Mouse (Mus musculus): ENCODE measurements around the gene Rabl6. TPM values are rescaled to one million over a fixed set of nuclear protein-coding genes. Genes with fewer than 3 reads are reported as not detected.
"Not testable (repeated sequence)": the region's sequence is repeated elsewhere in the genome, so short reads cannot be mapped to it uniquely, and the experiment has no call there.

The Rabl6 gene
- polyA plus RNA-seq, 1 experiment from 2014 or later = 75.9 TPM

DNA sequence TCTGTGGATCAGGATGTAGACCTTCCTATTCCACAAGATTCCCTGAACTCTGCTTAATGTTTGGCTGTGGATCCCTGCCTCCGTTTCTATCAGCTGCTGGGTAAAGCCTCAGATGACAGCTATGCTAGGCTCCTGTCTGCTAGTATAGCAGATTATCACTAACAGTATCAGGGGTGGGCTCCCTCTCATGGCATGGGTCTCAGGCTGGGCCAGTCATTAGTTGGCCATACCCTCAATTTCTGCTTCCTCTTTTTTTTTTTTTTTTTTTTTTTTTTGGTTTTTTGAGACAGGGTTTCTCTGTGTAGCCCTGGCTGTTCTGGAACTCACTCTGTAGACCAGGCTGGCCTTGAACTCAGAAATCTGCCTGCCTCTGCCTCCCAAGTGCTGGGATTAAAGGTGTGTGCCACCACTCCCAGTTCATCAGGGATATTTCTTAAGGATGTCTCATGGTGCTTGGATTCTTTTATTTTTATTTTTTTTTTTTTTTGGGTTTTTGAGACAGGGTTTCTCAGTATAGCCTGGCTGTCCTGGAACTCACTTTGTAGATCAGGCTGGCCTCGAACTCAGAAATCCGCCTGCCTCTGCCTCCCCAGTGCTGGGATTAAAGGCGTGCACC is 55.0 kb downstream of the Rabl6 start:
- H3K9ac ChIP-seq (replicated peaks); H3K27ac ChIP-seq; ATAC-seq; H3K4me3 ChIP-seq (replicated peaks); H3K4me2 ChIP-seq (replicated peaks); H3K9me3 ChIP-seq; H3K36me3 ChIP-seq; H3K27me3 ChIP-seq: not testable (repeated sequence)
- peaks cover 10% of the 10 kb centered on the region for H3K4me1 ChIP-seq (replicated peaks)
- WGBS = 92% methylated on average over 4 of the region's 4 CpGs

DNA sequence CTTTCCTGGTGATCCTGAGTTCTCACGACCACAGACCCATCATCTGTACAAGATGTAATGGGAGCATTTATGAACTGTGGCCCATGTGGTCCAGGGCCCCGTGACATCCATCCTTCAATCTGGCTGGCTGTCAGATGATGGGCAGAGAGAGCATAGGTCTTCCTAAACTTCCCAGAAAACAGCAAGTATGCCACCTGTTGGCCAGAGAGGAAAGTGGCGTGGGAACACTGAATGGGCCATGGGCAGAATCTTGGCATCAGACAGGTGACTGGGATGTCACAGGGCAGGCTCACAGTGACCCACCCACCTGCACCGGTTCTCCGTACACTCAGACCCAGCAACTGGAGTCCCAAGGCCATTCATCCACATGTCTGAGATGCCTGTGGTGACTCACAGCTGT is 57.1 kb downstream of the Rabl6 start:
- no peaks in the 10 kb centered on the region for H3K36me3 ChIP-seq
- H3K4me3 ChIP-seq (replicated peaks) = no peak overlapping the region
- H3K4me1 ChIP-seq (replicated peaks) = peaks cover 6% of the 10 kb centered on the region
- 35% methylated on average over 5 of the region's 5 CpGs for WGBS
- H3K27me3 ChIP-seq = no peaks in the 10 kb centered on the region
- no peak overlapping the region for H3K9ac ChIP-seq (replicated peaks)
- no peak overlapping the region for H3K27ac ChIP-seq
- ATAC-seq = no peak
- no peaks in the 10 kb centered on the region for H3K9me3 ChIP-seq
- H3K4me2 ChIP-seq (replicated peaks) = no peak overlapping the region

DNA sequence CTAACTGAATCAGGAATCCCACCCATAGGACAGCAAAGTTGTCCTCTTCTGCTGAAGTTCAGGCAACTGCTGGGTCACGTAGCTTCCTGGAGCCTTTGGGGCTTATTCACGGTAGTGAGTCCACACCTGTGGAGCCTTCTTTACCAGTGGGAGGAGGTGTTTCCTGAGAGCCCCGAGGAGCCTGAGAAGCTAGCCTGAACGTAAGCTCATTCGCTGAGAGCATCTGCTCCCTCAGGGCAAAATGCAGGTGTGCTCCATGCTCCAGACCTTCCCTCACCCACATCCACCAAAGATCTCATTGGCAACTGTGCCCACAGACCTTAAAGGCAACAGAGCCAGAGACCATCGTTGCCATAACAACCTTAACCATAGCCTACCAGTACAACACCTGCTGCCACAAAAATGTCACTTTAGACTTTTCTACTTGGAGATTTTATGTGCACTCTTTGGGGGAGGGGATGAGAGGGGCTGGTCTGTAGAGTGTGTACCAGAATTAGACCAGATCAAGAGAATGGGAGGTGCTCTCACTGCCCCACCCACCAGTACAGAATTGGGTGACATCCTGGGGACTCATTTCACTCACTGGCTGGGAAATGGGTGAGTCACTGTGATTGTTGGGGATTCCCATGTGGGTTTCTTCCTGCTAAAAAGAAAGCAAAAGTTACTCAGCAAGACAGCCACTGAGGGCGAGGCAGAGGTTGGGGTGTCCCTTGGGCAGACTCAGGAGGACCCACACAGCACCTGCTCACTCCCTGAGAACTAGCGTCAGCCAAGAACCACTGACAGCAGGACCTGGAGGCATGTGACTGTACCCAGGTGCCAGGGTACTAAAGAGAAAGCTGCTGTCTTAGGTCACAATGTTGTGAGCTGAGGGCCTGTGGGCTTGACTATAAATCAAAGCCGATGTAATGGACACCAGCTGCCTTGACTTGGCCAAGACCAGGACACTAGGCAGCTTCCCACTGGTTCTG is 59.0 kb downstream of the Rabl6 start:
- Histone ChIP-seq H3K4me3 (replicated peaks) (no peak overlapping the region), H3K4me1 (replicated peaks) (peaks cover 18% of the 10 kb centered on the region), H3K27ac (no peak overlapping the region), H3K4me2 (replicated peaks) (no peak overlapping the region), H3K9me3 (no peaks in the 10 kb centered on the region), H3K27me3 (no peaks in the 10 kb centered on the region), H3K9ac (replicated peaks) (no peak overlapping the region), H3K36me3 (no peaks in the 10 kb centered on the region)
- 80% methylated on average over 9 of the region's 9 CpGs for WGBS
- ATAC-seq = no peak

DNA sequence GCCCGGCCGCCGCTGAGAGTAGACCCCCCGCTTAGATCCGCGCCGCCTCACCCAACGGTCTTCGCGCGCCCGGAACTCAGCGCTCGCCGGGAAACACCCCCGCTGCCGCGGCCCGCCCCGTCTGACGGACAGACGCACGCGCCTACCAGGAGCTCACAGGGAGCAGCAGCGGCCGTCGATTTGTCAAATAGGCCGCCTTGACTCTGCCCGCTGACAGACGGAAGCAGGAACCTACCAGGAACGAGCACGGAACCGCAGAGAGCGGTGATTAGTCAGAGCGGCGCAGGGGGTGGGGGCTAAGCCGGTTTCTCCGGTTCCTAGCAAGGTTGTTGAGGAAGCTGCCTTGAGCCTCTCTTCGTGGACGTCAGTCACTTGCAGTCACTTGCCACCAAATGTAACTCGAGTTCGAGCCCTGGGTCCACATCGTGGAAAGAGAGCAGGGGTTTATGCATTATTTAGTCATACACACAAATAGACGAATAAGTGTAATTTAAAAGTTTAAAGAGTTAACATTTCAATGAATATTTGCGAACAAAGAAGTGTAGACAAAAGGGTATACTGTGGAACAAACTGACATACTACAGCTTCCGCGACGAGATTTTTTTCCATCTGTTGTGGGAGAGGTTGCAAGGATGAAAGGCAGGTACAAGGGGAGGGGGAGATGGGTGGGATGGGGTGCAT is 61.4 kb downstream of the Rabl6 start, which contains the start of gene Traf2:
TSS of gene Traf2 (minus strand) at position 130 of the 681 bp plus-strand sequence.
- peak within 1 kb of the TSS; percentile 76 for H3K9ac ChIP-seq (replicated peaks)
- no peaks in the 10 kb centered on the region for H3K27me3 ChIP-seq
- ATAC-seq = peak; percentile 100
- WGBS = 3% methylated on average over 48 of the region's 48 CpGs
- no peaks in the 10 kb centered on the region for H3K36me3 ChIP-seq
- no peaks in the 10 kb centered on the region for H3K9me3 ChIP-seq
- no peak within 1 kb of the TSS for H3K27ac ChIP-seq
- H3K4me1 ChIP-seq (replicated peaks) = peaks cover 18% of the 10 kb centered on the region
- peak within 1 kb of the TSS; percentile 65 for H3K4me3 ChIP-seq (replicated peaks)
- peak within 1 kb of the TSS; percentile 81 for H3K4me2 ChIP-seq (replicated peaks)

DNA sequence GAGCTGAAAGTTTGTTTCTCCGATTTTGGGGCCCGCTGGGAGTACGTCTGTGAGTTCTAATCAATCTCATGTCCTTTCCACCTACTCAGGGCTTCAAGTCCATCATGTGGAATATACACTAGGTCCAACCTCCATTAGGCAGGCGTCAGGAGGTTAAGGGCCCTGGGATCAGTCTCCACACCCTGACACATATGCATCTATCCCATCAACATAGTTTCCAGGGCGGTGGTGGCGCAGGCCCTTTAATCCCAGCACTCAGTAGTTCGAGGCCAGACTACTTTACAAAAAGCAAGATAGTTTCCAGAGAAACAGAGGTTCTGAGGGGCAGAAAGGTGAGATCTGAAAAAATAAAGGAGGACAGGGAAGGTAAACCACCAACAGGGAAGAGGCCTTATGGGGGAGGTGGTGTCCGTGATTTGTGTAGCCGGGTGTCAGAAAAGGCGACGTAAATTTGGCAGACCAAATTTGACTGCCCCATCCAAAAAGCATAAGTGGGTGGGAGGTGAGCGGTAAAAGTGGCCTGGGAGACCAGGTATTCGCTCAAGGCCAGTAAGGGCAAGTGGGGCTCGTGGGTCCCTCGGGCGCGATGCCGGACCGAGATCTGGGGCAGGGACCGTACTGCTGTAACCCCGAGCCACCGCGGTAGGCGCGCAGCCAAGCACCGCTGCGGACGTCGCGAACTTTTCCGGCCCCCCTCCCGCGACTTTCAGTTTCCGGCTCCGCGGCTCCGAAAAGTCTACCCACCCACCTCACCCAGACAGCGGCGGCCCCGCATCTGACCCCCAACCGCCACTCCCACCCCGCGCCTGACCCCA is 62.1 kb downstream of the Rabl6 start:
- Histone ChIP-seq H3K27me3 (no peaks in the 10 kb centered on the region), H3K4me1 (replicated peaks) (peaks cover 18% of the 10 kb centered on the region), H3K9ac (replicated peaks) (peak overlapping the region; percentile 76), H3K9me3 (no peaks in the 10 kb centered on the region), H3K27ac (no peak overlapping the region), H3K4me2 (replicated peaks) (peak overlapping the region; percentile 81), H3K36me3 (no peaks in the 10 kb centered on the region), H3K4me3 (replicated peaks) (peak overlapping the region; percentile 65)
- 8% methylated on average over 43 of the region's 43 CpGs for WGBS
- ATAC-seq = peak; percentile 76

DNA sequence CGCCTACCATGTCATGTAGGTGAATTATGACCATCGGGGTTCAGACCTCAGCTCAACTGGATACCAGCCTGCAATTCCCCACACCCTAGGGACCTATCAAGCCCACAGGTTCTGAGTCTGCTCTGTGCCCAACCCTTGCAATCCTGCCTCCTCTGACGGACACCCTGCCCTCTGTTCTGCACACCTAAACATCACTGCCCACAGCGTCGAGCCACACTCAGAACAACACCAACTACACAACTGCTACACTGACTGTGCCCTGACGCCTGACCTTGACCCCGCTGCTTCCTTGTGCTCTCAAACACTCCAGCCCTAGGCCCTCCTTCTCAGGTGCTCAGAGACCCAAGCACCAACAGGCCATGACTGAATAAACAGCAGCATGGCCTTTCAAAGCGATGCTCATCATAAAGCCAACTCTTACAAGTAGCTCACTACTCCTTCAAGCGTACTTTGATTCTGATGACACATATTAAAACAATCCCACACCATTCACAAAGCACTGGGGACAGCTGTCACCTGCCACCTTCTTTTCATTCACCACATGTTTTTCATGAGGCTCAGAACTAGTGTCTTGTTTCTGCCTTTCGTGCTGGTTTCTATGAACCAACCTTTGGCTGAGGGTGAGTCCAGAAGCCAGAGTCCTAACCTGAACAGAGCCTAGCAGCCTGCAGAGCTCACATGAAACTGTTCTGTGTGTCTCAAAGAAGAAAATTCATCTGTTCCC is 66.5 kb downstream of the Rabl6 start:
- no peak overlapping the region for H3K9ac ChIP-seq (replicated peaks)
- no peak overlapping the region for H3K4me2 ChIP-seq (replicated peaks)
- 92% methylated on average over 10 of the region's 10 CpGs for WGBS
- peaks cover 12% of the 10 kb centered on the region for H3K36me3 ChIP-seq
- H3K4me1 ChIP-seq (replicated peaks) = peaks cover 14% of the 10 kb centered on the region
- no peak overlapping the region for H3K27ac ChIP-seq
- H3K27me3 ChIP-seq = no peaks in the 10 kb centered on the region
- ATAC-seq = no peak
- no peak overlapping the region for H3K4me3 ChIP-seq (replicated peaks)
- H3K9me3 ChIP-seq = no peaks in the 10 kb centered on the region

GRCm38 (mm10) chr2:25540541-25540948 is 67.8 kb downstream of the Rabl6 start:
- ATAC-seq = no peak
- WGBS = 97% methylated on average over 4 of the region's 4 CpGs
- Histone ChIP-seq H3K36me3 (peaks cover 22% of the 10 kb centered on the region), H3K4me1 (replicated peaks) (peaks cover 6% of the 10 kb centered on the region), H3K27me3 (no peaks in the 10 kb centered on the region), H3K9me3 (no peaks in the 10 kb centered on the region), H3K4me3 (replicated peaks) (no peak overlapping the region), H3K9ac (replicated peaks) (no peak overlapping the region), H3K4me2 (replicated peaks) (no peak overlapping the region), H3K27ac (no peak overlapping the region)

GRCm38 (mm10) chr2:25536531-25536930 is 71.8 kb downstream of the Rabl6 start:
- 97% methylated on average over 8 of the region's 8 CpGs for WGBS
- Histone ChIP-seq H3K9me3 (no peaks in the 10 kb centered on the region), H3K36me3 (peaks cover 47% of the 10 kb centered on the region), H3K27ac (no peak overlapping the region), H3K4me1 (replicated peaks) (no peaks in the 10 kb centered on the region), H3K27me3 (no peaks in the 10 kb centered on the region), H3K4me3 (replicated peaks) (no peak overlapping the region), H3K9ac (replicated peaks) (no peak overlapping the region), H3K4me2 (replicated peaks) (no peak overlapping the region)
- no peak for ATAC-seq

DNA sequence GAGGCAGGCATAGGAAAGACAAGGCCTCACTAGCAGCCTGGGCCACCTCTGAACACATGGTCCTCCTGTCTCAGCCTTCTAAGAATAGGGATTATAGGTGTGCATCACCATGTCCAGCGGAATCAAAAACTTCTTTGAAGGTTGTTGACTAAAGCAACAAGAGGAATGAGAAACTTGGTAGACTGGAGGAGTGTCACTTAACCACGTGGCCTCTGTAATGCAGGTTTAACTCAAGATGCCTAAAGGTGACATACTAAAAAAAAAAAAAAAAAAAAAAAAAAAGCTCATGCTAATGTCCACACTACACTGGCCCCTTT is 73.5 kb downstream of the Rabl6 start:
- H3K27me3 ChIP-seq = no peaks in the 10 kb centered on the region
- WGBS = 96% methylated on average over 2 of the region's 2 CpGs
- no peak for ATAC-seq
- no peak overlapping the region for H3K9ac ChIP-seq (replicated peaks)
- H3K9me3 ChIP-seq = no peaks in the 10 kb centered on the region
- peaks cover 63% of the 10 kb centered on the region for H3K36me3 ChIP-seq
- H3K4me1 ChIP-seq (replicated peaks) = no peaks in the 10 kb centered on the region
- H3K27ac ChIP-seq = no peak overlapping the region
- H3K4me2 ChIP-seq (replicated peaks) = no peak overlapping the region
- no peak overlapping the region for H3K4me3 ChIP-seq (replicated peaks)

DNA sequence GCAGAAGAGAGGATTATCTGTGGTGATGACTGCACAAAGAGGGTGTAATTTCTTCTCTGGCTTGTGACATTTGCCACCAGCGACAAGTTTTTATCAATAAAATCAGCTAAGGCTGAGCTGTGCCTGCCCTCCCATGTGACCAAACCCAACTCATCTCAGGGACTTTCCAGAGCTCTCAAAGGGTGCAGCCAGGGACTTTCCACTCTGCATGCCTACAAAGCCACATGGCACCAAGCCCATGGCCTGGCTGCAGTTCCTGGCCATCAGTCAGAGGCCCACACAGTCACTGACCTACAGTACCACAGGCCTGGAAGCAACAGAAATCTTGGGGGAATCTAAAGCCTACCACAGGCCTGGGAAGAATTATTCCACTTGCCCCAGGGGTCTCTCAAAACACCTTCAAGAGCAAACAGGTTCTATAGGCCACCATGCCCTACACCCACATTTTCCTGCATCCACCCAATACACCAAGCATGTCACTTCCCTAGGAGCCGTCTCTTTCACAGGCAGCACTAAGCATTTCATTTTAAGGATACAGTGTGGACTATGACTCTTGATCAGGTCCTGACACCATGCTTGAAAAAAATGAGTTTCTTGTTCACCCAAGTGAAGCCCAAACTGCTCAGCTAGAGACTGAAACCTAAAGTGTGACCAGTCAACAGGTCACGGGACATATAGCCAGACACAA is 74.0 kb downstream of the Rabl6 start:
- WGBS = 87% methylated on average over 3 of the region's 3 CpGs

GRCm38 (mm10) chr2:25533707-25534106 is 74.6 kb downstream of the Rabl6 start:
- no peak overlapping the region for H3K27ac ChIP-seq
- H3K27me3 ChIP-seq = no peaks in the 10 kb centered on the region
- H3K9me3 ChIP-seq = no peaks in the 10 kb centered on the region
- ATAC-seq = no peak
- no peak overlapping the region for H3K9ac ChIP-seq (replicated peaks)
- H3K4me2 ChIP-seq (replicated peaks) = no peak overlapping the region
- H3K36me3 ChIP-seq = peaks cover 74% of the 10 kb centered on the region
- no peak overlapping the region for H3K4me3 ChIP-seq (replicated peaks)
- no peaks in the 10 kb centered on the region for H3K4me1 ChIP-seq (replicated peaks)
- WGBS = 95% methylated on average over 2 of the region's 2 CpGs

More for the DNA sequence above, 74.0 kb downstream of the Rabl6 start:
- Histone ChIP-seq H3K27ac (no peak overlapping the region), H3K36me3 (peaks cover 68% of the 10 kb centered on the region), H3K9me3 (no peaks in the 10 kb centered on the region), H3K4me3 (replicated peaks) (no peak overlapping the region), H3K9ac (replicated peaks) (no peak overlapping the region), H3K4me1 (replicated peaks) (no peaks in the 10 kb centered on the region), H3K27me3 (no peaks in the 10 kb centered on the region), H3K4me2 (replicated peaks) (no peak overlapping the region)
- ATAC-seq = no peak

Measured in midbrain, embryonic 13.5 days (tissue).